Mouse (Mus musculus): ENCODE data around the gene Tln2.

Tln2 gene

GRCm38 (mm10) chr9:67477445-67477844 is 82.1 kb downstream of the Tln2 start:
- no peak for DNase-seq (ENCODE audit: low spot score)

- DNase-seq (ENCODE audit: low spot score), result no peak
These were observed 83.3 kb downstream of the Tln2 start for GRCm38 (mm10) chr9:67476184-67476583.

- peak; percentile 53 for DNase-seq (ENCODE audit: low spot score)
These were observed 95.9 kb downstream of the Tln2 start for GRCm38 (mm10) chr9:67463440-67464122.

DNA sequence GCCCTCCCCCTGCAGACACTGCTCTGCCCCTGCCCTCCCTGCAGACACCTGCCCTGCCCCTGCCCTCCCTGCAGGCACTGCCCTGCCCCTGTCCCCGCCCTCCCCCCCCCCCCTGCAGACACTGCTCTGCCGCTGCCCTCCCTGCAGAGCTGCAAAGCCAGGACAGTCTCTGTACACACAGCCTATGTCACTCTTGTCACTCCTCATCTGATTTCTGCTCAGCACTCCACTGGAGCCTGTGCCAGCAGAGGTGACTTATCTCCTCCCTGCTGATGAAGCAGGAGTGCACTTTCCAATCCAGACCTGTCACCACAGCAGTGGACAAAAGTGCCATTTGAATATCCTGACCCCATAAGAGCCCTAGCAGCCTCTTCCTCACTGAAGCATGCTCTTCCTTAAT is 118.0 kb downstream of the Tln2 start:
- DNase-seq (ENCODE audit: low spot score), result no peak

- DNase-seq (ENCODE audit: low spot score), result no peak
These were observed 122.0 kb downstream of the Tln2 start for GRCm38 (mm10) chr9:67437511-67437910.

- no peak for DNase-seq (ENCODE audit: low spot score)
These were observed 124.0 kb downstream of the Tln2 start for GRCm38 (mm10) chr9:67435333-67436154.

DNA sequence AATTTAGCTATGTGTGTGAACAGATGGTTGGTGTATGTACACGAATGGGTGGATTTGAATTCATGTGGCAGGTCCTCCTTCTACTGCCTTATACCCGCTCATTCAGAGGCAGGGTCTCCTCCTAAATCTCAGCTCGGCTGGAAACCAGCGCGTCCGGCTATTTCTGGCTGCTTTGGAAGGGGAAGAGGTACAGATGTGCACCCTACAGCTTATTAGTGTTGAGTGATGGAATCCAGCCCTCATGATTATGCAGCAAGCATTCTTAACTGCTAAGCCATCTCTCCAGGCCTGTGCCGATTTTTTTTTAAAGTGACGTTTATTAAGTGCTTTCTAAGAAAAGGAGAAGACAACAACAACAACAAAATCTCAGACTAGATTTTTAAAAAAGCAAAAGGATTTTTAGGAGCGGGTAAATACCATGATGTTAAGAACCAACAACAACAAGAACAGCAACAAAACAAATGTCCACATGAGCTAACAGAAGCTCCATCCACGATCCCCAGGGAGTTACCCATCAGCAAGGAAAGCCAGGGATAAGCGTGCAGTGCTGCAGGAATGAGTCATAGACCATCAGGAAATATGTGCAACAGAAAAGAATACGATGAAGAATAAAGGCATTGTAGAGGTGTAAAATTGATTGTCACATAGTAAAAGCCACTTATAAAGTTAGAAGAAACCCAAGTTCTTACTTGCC is 130.2 kb downstream of the Tln2 start:
- peak; percentile 40 for DNase-seq (ENCODE audit: low spot score)

GRCm38 (mm10) chr9:67428306-67429047 is 131.0 kb downstream of the Tln2 start:
- DNase-seq (ENCODE audit: low spot score), result no peak

GRCm38 (mm10) chr9:67426304-67426703 is 133.2 kb downstream of the Tln2 start:
- no peak for DNase-seq (ENCODE audit: low spot score)

DNA sequence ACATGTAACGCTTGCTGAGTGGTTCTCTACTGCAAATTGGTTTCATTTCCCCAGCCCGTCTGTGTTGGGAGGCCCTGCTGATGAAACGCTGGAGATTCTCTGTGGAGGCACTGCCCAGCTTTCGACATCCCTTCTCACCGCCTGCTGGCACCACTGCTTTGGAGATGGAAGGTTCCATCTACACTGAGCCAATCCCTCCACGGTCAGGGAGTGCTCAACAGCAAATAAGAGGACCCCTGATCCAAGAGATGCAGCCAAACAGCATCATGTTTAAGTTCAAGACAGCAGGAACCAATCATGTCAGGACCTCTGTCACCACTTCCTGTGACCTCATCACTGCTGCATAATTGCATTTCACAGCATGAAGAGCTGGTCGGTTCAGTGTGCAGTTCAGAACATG is 135.4 kb downstream of the Tln2 start:
- DNase-seq (ENCODE audit: low spot score), result peak; percentile 51

- peak; percentile 35 for DNase-seq (ENCODE audit: low spot score)
These were observed 141.4 kb downstream of the Tln2 start for GRCm38 (mm10) chr9:67418092-67418491.

GRCm38 (mm10) chr9:67410667-67411066 is 148.8 kb downstream of the Tln2 start:
- no peak for DNase-seq (ENCODE audit: low spot score)

- no peak for DNase-seq (ENCODE audit: low spot score)
These were observed 154.8 kb downstream of the Tln2 start for GRCm38 (mm10) chr9:67404736-67405135.

DNA sequence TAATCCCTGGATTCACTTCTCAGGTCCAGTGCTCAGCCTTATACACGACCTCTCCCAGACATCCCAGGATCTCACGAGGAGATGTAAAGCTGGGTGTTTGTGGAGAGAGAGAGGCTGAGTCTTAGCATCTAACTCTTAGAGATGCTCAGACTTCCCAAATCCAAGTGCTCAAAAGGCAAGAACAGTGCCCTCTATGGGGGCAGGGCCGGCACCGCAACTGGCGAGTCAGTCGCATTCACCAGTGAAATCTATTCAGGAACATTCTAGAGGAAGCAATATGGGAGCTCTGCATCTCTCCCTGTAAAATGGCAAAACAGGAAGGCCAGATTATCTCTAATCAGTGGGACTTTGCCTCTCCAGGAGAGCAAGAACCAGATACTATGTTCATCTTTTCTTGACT is 159.9 kb downstream of the Tln2 start:
- no peak for DNase-seq (ENCODE audit: low spot score)

DNA sequence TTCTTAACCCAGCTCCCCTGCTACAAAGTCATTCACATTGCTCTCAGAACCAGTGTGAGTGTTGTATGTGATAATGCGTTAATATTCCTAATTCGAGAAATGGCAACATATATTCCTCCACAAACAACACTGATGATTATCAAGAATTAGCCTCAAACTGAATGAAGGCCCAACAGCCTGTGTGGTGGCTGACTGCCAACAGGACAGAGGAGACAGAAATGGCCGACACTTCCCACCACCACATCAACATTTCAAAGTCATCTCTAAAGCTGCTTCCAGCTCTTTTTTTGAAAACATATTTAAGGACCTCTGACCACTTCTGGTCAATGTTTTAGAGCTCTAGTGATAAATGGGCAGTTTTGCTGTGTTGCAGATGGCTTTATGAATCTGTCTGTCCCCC is 161.7 kb downstream of the Tln2 start:
- DNase-seq (ENCODE audit: low spot score), result no peak

- no peak for DNase-seq (ENCODE audit: low spot score)
These were observed 163.1 kb downstream of the Tln2 start for GRCm38 (mm10) chr9:67396446-67396845.

GRCm38 (mm10) chr9:67384028-67384590 is 175.4 kb downstream of the Tln2 start:
- no peak for DNase-seq (ENCODE audit: low spot score)

DNA sequence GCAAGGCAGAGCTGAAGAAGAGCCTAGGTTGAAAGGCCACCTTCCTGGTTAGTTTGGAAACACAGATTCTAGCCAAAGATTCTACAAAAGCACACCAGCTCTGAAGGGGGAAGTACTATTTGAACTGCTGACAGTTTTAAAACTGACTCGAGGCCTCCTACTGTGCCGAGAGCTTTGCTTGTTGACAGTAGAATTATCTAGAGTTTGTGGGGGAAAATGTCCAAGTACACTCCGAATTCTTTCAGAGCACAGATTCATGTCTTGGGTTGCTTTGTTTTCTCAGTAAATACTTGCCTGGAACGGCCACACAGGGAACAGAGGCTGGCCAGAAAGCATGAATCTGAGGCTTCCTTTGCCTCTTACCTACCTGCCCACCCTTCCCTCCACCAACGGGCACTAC is 179.4 kb downstream of the Tln2 start:
- DNase-seq (ENCODE audit: low spot score), result no peak

DNA sequence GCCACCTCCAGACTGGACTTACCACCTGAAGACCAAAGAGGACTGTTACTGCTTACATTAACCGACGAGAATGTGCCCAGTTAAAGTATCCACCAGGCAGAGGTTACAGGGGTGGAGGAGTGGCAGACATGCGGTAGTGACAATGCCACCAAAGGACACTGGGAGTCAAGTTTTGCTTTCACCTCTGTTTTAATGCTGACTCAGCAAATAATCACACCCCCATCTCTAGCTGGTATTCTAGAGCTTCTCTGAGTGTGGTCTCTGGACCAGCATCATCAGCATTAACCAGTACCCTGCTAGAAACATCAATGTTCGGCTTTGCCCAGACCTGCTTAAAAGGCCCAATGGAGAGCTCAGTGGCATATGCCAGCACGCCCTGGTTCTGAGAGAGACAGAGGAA is 180.7 kb downstream of the Tln2 start:
- DNase-seq (ENCODE audit: low spot score), result no peak

GRCm38 (mm10) chr9:67368078-67368477 is 191.4 kb downstream of the Tln2 start:
- DNase-seq (ENCODE audit: low spot score), result no peak

DNA sequence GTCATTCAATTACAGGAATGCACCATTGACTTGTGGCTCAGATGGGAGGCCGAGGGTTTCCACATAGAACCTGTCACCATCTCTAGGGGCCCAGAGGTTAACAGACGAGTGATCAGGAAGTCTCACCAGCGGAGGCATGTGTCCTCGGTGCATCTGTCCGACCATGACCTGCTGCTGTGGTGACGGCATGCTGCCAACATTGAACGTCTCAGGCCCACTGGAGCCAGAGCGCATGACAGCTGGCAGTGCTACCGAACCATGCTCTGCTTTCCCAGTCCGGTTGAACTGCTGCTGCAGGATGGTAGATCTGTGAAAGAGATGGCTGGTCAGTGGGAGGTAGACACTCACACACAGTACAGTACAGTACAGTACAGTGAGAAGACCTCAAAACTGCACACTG is 197.0 kb downstream of the Tln2 start:
- no peak for DNase-seq (ENCODE audit: low spot score)

DNA sequence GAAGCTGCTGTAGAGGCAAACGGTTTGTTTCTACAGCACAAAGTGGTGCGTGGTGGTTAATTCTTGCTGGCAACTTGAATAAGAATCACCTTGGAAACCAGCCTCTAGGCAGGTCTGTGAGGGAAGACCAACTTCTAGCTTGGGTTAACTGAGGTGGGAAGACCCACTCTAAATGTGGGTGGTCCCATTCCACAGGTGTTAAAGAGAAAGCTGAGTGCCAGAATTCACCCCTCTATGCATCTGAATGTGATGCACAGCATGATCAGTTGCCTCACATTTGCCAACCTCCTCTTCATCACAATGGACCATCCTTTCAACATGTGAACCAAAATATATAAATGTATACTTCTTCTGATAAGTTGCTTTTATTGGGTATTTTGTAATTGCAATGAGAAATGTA is 197.4 kb downstream of the Tln2 start:
- no peak for DNase-seq (ENCODE audit: low spot score)
